Mouse (Mus musculus): ENCODE results near the gene Ncoa5.
A peak's percentile ranks its signal among the peaks of the same experiment; 100 is the strongest.

The Ncoa5 gene

DNA sequence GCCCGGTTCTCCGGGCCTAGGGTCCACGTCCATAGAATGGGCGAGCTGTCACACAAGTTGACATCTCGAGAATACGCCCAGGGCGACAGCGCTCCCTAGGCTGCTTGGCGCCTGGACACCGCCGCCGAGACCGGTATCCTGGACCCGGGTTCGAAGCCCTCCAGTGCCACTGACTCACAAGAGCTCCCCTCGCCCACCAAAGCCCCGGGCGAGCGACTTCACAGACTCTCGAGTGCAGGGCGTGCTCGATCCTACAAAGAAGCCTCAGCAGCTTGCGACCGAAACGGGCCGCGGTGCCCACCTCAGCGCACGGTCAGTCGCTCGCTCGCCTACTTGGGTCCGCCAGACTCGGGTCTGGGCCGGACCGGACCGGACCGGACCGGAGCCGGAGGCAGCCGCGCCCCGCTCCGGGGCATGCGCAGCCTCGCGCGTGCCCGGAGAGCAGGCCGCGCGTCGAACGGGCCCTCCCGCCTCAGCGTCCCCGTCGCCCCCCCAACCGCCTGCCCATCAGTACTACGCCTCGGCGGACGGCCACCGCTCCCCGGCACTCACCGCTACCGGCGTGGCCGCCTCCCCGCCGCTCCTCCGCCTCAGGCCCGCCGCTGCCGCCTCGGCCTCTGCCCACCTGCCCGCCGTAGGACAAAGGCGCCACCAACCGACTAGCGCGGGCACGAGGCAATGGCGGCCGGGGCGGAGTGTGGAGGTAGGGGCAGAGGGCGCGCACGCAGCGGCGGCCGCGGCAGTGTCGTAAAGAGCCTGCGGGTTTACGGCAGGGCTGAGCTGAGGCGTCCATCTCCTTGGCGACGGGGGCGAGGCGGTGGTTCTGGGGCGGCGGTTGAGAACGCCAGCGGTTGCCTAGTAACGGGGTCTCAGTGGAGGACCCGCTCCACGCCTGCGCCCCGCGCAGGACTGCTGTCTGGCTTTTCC, at the start of gene Ncoa5:
Gene Ncoa5 (minus strand): TSS at position 737 of the 927 bp plus-strand sequence.
- peak; percentile 97 for DNase-seq

DNA sequence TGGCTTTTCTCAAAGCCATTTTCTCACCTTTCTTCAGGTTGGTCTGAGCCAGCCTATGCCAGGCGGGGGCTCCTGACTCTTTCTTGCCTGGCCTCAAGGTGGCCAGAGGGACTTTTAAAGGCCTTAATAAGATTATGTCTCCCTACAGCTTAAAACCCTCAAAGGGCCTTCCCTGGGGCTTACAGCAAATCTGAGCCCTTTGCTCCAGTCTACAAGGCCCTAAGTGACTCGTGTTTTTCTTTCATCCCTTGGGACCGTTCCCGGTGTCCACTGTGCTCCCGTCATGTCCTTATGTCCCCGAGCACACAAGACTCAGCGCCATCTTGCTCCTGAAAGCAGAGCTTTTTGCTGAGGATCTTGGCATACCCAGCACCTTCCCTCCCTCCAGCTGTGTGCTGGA, 46.6 kb upstream of the Ncoa5 start:
- DNase-seq, result no peak

DNA sequence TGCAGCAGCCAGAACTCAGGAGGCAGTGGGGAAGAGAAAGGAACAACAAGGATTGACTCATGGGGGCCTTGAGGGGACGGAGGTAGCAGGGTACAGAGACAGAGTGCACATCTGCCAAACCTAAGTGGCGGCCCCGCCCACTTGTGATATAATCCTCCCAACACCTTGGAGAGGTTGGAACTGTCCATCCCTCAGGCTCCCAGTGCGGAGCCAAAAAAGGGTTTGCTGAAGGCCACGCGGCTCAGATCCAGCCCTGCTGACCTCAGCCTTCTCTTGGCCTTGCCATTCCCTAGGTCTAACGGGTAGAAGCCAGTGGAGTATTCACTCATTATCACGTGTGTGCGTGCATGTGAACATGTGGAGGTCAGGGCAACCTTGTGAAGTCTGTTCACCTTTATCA, 46.0 kb upstream of the Ncoa5 start:
- DNase-seq, result no peak

DNA sequence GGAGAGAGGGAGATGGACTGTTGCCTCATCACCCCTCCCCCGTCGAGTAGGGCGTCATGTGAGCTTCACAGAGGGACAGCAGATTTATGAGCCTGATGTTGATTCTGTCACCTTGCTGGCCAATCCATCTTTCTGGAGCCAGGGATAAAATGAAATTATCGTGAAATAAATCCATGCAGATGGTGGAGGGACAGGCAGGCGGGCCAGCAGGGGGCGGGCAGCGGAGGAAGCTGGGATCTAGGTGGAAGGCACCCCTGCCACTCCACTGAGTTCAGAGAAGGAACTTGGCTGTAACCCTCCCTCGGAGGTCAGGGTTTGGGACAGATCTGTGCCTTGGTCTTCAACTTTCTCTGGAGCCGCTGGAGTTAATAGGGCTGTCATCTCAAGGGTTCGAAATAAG, 43.9 kb upstream of the Ncoa5 start:
- DNase-seq, result peak; percentile 54

DNA sequence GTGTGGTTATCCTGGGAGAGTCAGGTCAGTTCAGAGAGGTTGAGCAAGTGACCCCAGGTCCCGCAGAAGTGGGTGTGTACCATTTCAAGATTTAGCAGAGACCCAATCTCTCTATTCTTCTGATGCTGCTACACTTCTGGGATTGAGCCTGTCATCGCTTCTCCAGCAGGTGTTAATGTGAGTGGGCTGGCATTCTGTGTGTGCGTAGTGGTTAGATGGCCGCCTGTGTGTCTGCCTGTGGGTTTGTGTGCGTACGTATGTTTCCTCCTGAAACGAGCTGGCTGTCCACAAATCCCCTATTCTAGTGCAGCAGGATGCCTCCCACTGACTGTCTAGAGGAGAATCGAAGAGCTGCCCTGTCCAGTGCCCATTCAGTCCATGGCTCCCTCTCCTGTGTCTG, 43.4 kb upstream of the Ncoa5 start:
- no peak for DNase-seq

DNA sequence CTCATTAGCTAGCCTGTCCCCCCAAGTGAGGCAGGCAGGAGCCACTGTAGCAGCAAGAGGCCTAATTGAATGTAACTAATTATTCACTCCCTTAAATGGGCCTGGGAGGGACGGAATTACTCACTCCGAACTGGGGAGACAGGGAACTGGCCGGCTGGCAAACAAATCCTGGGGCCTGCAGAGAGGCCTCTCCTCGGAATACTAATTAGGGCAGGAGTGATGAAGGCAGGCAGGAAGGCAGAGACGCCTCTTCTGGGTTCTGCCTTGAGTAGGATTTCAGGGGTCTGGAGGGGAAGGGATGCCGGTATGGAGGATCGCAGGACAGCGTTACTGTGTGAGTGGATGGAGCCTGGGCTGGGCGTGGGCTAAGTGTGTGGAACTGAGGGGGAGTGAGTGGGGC, 42.4 kb upstream of the Ncoa5 start:
- DNase-seq, result no peak

DNA sequence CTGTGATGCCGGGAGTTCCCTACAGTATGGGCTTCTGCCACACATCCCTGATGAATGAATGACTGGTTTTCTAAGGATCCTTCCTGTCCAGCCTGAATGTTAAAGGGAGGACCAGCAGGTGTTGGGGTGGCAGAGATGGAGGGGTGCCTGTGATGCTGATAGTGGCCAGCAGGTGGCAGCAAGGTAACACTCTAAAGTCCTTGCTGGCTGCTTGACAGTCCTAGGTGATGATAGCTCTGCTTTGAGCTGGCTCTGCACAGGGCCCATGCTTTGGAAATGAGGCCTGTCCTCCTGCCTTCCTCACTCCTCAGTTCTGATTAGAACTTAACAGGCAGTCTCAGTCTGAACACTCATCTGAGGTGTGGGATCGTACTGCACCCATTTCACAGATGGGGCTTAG, 40.3 kb upstream of the Ncoa5 start:
- DNase-seq, result peak; percentile 85

DNA sequence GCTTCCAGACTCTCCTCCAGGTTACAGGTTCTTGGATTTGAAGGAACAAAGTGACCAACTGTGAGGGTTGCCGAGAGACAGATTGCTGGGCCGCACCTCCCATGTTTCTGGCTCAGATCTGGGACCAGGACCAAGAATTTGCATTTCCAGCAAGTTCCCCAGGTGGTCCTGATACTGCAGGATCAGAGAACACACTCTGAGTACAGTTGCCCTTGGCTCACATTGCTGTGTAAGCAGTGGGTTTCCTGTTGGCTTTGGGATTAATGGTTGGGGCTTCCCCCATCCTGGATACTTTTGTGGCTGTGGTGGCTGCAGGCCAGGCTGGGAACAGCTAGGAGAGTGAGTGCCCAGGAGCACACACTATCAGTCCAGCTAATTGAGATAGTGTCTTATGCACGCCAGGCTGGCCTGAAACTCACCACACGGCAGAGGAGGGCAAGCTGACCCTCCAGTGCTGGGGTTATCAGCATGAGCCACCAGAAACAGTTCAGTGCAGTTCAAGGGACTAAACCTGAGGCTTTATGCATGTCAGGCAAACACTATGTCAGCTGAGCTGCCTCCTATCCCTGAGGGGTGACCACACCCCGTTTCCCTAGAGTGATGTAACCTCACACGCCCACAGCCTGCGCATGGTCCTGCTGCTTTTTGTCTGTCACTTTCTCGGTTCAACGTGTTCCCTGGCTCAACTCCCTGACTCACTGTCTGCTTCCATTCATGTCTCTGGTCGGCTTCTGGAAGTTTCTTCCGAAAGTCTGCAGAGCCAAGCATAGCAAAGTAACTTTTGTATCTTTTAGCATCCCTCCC, 39.6 kb upstream of the Ncoa5 start:
- DNase-seq, result no peak

DNA sequence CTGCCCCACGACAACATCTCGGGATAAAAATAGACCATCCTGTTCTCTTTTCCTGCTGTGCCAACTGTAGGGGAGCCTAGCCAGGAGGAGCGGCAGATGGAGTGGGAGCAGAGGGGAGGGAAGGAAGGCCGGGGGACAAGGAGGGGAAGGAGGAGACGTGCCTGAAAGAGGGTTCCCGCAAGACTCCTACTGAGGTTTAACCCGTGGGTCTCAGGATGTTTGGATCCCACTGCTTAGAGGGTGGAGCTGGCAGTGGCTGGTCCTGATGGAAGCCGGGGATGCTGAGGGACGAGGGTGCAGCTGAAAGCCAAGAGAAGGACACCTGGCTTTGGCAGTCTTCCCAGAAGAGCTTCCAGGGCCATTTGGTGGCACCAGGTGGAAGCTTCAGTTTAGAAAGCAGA, 38.7 kb upstream of the Ncoa5 start:
- no peak for DNase-seq

DNA sequence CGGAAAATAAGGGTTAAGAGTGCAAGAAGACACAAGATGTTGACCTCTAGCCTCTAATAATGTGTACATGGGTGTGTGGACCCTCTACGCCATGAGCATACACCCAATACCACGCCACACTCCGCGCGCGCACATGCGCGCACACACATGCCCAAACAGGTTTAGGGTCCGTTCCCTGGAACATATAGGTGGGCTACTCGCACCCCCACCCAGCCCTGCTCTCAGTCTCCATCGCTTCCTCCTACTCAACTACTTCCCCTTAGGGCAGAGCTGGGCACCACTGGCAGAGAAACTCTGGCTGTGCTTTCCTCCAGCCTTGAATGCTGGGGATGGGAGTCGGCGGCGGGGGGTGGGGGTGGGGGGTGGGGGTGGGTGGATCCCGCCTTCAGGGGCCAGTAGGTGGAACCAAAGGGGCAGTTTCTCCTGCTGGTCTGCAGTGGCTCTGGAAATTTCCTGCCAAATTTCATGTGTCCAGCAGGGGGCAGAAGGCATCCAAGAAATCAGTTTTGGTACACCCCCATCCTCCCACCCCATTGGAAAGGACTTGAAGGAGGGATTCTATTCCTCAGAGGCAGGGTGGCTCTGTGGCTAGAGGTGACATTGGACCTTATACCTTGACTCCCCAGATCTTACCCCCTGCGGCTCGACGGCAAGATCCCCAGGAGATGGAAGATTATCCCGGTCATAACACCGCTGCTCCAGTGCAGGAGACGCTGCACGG, 35.6 kb upstream of the Ncoa5 start:
- peak; percentile 75 for DNase-seq

DNA sequence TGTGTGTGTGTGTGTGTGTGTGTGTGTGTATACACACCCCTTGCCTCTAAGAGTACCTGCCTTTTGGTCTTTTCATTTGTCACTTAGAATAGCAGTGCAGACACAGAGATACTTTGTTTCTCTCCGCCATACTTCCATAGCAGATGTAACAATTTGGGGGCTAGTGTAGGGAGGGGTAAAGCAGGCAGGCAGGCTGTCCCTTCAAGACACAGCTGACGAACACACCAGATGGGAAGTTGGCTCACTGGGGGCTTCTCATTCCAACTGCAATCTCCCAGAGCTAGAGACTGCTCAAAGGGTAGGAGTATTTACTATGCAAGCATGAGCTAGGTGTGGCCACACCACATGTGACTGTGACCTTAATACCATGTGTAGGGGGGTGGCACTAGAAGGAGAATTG, 34.1 kb upstream of the Ncoa5 start:
- no peak for DNase-seq

DNA sequence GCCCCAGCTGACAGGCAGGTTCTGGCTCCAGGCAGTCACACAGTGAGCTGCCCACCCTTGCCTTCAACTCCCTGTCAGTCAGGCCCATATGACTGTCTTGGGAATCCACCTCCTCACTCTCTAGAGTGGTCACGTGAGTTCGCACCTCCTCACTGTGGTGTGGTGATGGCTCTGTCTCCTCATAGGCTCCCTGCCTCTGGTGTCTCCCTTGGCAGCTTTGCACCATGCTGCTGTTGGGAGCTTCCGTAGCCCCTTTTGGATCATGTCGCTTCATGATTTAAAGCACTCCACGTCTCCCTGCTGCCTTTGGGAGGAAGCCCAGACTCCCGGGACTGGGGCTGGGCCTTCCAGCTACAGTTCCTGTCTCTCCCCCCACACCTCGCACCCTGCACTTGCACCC, 29.8 kb upstream of the Ncoa5 start:
- DNase-seq, result no peak

DNA sequence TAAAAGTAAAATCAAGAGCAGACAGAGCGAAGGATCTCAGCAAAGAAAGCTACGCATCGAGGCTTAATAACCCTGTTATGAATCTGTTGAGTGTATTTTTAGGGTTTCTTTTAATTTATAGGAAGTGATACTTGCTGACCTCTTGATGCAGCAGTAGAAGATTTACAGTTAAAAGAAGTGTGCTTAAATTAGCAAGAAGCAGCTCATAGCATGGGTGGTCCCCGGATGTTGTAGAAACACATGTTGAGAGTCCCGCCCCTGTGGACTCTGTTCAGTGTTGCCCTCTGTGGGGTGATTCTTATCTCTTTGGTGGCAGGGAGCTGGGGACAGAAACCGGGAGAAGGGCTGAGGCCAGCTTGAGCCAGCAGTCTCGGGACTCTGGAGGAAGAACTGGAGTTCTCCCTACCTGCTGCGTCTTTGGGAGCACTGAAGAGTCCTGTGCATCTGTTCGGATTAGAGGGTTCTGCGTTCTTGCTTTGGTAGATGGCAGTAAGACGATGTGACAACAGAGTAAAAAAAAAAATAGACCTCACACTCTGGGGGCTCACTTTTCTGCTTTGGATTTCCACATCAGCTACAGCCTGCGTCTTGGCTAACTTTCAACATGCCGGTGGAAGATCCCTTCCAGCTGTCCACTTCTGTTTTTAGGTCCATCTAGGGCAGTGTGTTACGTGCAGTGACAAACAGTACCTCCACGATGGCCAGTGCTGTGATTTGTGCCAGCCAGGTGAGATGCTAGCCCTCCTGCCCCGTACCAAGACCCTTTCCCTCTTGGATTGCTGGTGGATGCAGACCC, 27.2 kb upstream of the Ncoa5 start:
- no peak for DNase-seq

DNA sequence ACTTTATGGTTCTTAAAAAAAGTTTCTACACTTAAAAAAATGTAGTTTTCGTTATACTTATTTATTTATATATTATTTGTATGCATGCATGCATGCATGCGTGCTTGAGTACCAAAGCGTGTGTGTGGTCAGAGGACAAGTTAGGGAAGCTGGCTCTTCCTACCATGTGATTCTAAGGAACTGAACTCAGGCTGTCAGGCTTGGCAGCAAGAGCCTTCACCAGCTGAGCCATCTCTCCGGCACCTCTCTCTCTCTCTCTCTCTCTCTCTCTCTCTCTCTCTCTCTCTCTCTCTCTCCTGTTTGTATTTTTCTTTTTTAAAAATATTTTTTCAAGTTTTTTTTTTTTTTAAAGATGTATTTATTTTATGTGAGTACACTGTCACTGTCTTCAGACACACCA, 25.3 kb upstream of the Ncoa5 start:
- DNase-seq, result no peak

DNA sequence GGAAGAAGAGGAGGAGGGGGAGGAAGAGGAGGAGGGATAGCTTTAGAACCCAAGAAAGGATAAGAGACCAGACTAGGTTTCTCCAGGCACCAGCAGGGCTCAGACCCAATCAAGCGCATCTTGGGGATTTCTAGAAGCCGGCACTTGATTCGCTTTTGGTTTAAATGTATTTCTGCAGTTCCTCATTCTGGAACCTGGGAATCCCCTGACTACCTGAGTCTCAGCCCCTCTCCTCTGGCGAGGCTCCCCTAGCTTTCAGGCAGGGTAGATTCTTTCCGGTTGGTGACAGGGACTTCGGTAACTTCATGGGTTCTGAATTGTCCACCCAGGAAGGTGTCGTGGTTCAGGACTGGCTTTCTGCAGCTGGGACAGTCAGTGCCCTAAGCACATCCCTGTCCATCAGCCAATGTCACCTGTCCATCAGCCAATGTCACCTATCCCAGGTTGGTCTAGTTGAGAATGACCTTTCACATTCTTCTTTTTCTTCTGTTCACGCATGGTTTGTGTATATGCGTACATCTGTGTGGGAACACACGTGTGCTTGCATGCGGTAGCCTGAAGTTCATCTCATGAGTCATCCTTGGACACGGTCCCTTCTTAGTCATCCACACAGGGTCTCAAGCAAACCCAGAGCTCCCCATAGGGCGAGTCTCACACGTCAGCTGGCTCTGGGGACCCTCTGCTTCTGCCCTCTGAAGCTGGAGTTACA, 21.9 kb upstream of the Ncoa5 start:
- no peak for DNase-seq

DNA sequence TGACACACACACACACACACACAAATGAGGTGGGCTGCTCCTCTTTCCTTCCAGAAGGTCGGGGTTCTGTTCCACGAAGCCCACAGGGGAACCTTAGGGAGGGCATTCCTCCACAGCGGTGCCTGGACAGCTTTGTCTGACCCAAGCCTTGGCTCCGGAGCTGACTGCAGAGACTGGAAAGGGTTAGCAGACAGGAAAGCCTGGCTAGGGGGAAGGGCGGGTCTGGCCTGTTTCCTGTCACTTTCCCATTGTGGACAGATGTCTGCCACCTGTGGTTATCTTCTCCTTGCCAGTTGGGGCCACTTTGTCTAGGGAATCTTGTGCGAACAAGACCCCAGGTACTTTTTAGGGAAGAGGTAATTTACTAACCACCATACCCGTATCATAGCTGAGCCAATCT, 21.2 kb upstream of the Ncoa5 start:
- no peak for DNase-seq

DNA sequence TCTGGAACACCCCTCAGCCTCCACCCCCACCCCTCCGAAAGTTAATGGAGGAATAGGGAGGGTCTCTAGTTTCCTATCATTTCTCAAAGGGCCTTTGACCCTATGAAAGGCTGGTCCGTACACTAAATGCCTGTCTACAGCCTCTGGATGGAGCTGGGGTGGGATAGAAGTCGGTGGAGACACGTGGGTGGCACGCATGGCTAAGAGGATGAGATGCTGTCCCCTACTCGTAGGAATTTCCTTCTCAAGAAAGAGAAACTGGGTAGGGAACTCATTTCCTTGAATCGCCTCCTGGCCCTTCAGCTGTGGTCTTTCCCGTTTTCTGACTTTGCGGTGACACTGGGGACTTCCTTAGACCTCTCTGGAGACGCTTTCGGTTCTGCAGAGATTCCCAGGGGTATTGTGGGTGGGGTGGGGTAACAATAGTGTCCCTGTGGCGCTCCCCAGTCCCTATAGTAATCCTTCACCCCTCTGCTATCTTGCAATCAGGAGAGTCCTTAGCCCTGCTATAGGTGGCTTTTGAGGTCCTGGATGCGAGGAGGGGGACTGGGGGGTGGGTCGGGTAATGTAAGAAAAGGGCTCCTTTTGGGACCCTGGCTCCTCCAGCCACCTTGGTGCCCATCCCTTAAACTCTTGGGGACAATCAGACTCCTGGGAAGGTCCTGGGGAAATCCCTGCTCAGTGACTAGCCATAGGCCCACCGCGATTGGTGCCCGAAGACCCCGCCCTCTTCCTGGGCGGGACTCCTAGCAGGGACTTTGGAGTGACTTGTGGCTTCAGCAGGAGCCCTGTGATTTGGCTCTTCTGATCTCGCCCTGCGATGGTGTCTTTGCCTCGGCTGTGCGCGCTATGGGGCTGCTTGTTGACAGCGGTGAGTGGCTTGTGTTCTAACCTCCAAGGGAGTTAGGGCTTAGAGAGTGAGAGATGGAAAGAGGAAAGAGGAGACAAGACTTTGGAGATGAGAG, 20.5 kb upstream of the Ncoa5 start, which contains the start of gene Cd40:
Gene Cd40 (plus strand): TSS at position 740 of the 965 bp plus-strand sequence.
- no peak for DNase-seq

DNA sequence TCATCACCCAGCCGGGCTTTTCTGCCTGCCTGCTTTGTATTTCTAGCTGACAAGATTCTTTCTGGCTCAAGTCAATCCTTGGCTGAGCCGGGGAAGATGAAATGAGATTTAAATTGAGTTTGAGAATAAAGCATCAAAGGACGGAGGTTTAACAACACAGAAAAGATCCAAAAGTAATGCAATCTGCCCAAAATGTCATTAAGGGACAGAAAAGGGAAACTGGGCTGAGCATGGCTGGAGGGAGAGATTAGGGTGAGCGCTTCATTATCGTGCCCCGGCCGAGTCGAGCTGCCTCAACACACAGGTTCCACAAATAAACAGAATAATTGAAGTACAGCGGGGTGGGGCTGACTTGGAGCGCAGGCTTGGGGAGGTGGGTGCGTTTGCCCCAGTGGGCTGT, 16.9 kb upstream of the Ncoa5 start:
- DNase-seq, result no peak

DNA sequence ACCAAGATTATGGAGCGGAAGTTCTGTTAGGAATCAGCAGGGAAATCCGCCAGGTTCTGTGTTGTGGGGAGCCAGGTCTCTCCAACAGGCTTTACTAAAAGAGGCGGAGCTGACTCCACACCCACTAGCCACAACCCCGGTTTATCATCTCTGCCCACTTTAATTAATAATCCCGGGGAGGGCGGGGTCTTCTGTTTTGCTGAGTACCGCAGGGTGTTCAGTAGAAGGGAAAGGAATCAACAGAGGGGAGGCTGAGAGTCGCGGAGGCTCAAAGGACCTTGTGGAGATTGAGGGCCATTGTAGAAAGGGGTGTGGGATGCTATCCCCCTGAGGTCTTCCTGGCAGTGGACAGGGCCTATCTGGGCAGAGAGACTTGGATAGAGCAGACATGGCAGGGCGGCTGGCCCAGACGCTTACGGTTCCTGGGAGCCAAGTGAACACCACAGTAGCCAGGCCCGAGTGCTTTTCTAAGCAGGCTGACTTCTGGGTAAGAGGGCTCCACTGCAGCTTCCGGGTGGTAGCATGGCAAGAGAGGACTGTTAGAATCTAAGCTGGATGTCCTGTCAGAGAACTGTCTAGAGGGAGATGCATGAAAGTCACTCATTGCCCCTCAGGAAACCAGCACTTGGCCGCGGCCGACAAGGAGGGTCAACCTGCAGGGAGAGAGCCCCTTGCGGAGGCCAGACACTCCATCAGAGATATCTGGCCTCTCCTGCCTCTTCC, 16.3 kb upstream of the Ncoa5 start:
- DNase-seq, result no peak

DNA sequence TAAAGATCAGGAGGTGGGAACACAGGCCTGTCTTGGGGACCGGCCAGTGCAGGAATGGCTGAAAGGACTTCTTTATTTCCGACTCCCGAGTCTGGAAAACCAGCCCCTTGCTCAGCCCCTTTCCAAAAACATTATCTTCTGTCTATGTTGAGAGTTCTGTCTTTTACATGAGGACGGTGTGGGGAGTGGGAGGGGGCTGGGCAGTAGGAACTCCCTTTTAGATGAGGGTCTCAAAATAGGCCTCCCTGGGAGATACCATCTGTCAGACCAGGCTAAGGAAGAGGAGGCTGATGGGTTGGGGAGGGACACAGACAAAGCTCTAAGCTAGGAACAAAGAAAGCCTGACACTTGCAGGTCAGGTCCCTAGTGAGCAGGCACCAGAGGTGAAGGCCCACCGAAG, 14.4 kb upstream of the Ncoa5 start:
- no peak for DNase-seq

Data from right cerebral cortex, postnatal 4 days (tissue).